Comparison of ENCODE assay signal across 29 mouse cellular contexts in genomic region chr14:85403644-85404043, GRCm38 (mm10).
"Had no signal": no experiment of that assay in that cellular context is flagged by ENCODE, and none has a peak within 500 bp of the region (broad histone marks: within the 10 kb centered on the region; RNA-seq: fewer than 3 reads in every experiment).

No protein-coding gene starts in this region.

- DNase-seq: cerebellum, adult 2 months; cerebellum, adult 8-10 months; cerebellum, adult 9-10 months; cerebellum, adult 9-11 months; cerebellum, postnatal 10 days; cerebellum, postnatal 14 days; cerebellum, postnatal 25 days; cerebellum, postnatal 36 days; embryo, embryonic 11 days; forebrain, postnatal 0 days; gastrocnemius, adult 2 months; gastrocnemius, postnatal 10 days; gastrocnemius, postnatal 14 days; gastrocnemius, postnatal 25 days; gastrocnemius, postnatal 36 days; heart, adult 11 months; heart, adult 18-20 months; heart, adult 2 months had no signal

- H3K4me3 ChIP-seq: embryonic facial prominence, embryonic 10.5 days; embryonic facial prominence, embryonic 12.5 days; embryonic facial prominence, embryonic 13.5 days; embryonic facial prominence, embryonic 15.5 days; erythroblast, embryonic 14.5 days; forebrain, embryonic 10.5 days; forebrain, embryonic 12.5 days; forebrain, embryonic 13.5 days; forebrain, embryonic 15.5 days; gastrocnemius, adult 2 months; heart, adult 2 months had no signal

- ATAC-seq: forebrain, embryonic 13.5 days; forebrain, embryonic 14.5 days; forebrain, embryonic 15.5 days; forebrain, embryonic 16.5 days; forebrain, postnatal 0 days had no signal

- H3K27me3 ChIP-seq: embryonic facial prominence, embryonic 12.5 days; embryonic facial prominence, embryonic 13.5 days; embryonic facial prominence, embryonic 15.5 days; forebrain, embryonic 12.5 days; forebrain, embryonic 13.5 days; forebrain, embryonic 15.5 days had no signal

- H3K27ac ChIP-seq: embryonic facial prominence, embryonic 10.5 days; embryonic facial prominence, embryonic 12.5 days; embryonic facial prominence, embryonic 13.5 days; embryonic facial prominence, embryonic 15.5 days; forebrain, embryonic 10.5 days; forebrain, embryonic 12.5 days; forebrain, embryonic 13.5 days; forebrain, embryonic 15.5 days; gastrocnemius, adult 2 months; heart, adult 2 months had no signal

- H3K9me3 ChIP-seq: embryonic facial prominence, embryonic 10.5 days; embryonic facial prominence, embryonic 12.5 days; embryonic facial prominence, embryonic 13.5 days; embryonic facial prominence, embryonic 15.5 days; forebrain, embryonic 10.5 days; forebrain, embryonic 12.5 days; forebrain, embryonic 13.5 days; forebrain, embryonic 15.5 days had no signal

- H3K4me1 ChIP-seq: embryonic facial prominence, embryonic 10.5 days; embryonic facial prominence, embryonic 12.5 days; embryonic facial prominence, embryonic 13.5 days; embryonic facial prominence, embryonic 15.5 days; forebrain, embryonic 10.5 days; forebrain, embryonic 12.5 days; forebrain, embryonic 13.5 days; forebrain, embryonic 15.5 days had no signal

- H3K9ac ChIP-seq: embryonic facial prominence, embryonic 12.5 days; embryonic facial prominence, embryonic 13.5 days; embryonic facial prominence, embryonic 15.5 days; forebrain, embryonic 12.5 days; forebrain, embryonic 13.5 days; forebrain, embryonic 15.5 days; forebrain, postnatal 0 days had no signal

- H3K36me3 ChIP-seq: embryonic facial prominence, embryonic 10.5 days; embryonic facial prominence, embryonic 12.5 days; embryonic facial prominence, embryonic 13.5 days; embryonic facial prominence, embryonic 15.5 days; forebrain, embryonic 10.5 days; forebrain, embryonic 12.5 days; forebrain, embryonic 15.5 days had no signal

- H3K4me2 ChIP-seq: embryonic facial prominence, embryonic 12.5 days; embryonic facial prominence, embryonic 13.5 days; embryonic facial prominence, embryonic 15.5 days; forebrain, embryonic 12.5 days; forebrain, embryonic 13.5 days; forebrain, embryonic 15.5 days had no signal
